Mouse (Mus musculus): Measurements from ENCODE around the gene Arl15.

Arl15 gene

DNA sequence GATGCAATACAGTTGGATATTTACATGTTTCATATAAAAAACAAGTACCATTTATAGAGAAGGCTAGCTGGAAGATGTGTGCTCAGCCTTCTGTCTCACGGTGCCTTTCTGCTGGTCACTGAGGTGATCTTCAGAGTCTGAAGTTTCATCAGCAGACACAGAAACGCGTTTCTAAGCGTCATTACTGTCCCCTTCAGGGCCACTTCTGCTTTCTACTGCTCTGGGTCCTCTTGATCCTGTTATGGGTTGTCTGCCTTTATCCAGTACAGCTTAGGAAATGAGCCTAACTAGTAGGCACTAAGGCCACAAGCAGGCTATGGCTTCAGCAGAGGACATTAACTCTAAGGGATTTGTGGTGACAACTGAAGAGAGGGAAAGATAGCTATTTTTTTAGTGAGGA, 5.9 kb downstream of the Arl15 start:
- DNase-seq (ENCODE audit: low read depth, low spot score): no peak

DNA sequence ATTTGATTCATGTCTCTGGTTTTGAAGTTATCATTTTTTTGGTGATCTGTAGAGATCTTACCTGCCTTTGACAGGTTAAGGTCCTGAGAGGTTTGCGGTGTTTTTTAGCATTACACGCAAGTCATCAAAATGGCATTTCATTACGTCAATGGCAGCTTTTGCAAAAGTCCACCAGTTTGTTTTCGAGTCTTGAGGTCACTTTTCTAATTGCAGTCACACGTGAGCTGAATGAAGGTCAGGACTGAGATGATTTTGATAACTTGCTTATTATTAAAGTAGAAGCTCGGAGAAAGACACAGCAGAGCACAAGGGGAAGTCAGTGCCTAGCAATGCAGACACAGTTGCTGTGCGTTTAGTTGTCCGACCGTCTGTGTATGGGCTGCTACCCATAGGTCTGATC, 8.3 kb downstream of the Arl15 start:
- no peak for DNase-seq (ENCODE audit: low read depth, low spot score)

DNA sequence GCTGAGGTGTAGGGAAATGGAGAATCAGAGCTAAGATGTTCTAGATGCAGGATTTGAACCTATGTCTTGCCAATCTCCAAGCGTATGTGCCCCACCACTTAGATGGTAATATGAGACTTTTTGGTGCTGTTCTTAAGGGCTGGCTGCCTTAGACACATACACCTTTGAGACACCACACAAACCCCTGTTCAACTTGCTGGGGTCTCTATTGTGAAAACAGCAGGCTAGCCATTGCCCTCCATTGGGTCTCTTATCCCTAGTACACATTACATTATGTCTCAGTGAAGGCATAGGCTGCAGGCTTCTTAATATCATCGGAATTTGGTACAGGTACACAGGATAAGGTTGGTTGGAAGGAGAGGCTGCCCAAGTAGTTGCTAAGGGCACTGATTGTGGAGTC, 16.8 kb downstream of the Arl15 start:
- DNase-seq (ENCODE audit: low read depth, low spot score): no peak

DNA sequence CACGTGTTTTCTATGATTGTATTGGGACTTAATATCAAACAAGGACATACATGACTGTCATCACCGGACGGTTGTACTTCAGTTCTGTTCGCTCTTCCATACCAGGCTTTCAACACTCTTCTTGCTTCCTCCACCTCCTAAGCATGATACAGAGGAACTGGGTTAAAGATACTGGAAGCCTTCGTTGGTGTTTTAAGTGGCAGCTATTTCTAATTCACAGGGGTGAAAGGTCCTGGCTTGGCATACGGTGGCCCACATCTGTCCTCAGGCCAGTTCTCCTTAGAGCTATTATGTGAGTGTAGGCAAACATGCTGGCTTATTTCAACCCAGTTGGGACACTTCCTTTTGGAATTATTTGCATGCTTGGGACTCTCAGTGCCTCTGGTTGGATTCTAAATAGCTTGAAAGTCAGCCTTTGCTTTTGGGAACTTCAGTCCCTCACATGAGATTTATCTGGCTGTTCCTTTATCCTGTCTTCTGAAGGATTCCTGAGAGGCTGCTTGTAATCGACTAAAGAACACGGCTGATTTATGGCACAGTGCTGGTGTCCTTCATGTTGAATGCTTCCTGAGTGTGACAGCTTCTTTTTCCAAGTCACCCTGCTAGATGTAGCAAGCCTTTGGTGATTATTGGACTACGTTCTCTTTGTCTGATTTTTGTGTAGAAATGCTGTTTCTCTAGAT, 17.7 kb downstream of the Arl15 start:
- peak; percentile 76 for DNase-seq (ENCODE audit: low read depth, low spot score)

DNA sequence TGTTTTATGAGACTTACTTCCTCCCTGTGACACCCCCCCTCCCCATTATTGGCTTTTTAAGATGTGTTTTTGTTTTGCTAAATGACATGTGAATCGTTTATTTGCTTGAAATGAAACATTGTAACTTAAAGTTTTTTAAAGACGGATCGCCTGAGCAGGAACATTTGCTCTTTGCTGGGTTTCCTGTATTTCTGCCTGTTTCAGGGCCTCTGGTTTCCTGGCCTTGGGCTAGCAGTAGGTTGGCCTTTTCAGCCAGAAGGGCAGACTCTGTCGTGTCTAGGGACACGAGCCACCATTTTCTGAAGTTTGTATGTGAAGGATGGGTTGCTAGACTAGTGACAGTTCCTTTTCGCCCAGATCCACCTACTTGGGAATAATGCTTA, 18.3 kb downstream of the Arl15 start:
- no peak for DNase-seq (ENCODE audit: low read depth, low spot score)

GRCm38 (mm10) chr13:113814121-113814520, 19.8 kb downstream of the Arl15 start:
- DNase-seq (ENCODE audit: low read depth, low spot score): no peak

DNA sequence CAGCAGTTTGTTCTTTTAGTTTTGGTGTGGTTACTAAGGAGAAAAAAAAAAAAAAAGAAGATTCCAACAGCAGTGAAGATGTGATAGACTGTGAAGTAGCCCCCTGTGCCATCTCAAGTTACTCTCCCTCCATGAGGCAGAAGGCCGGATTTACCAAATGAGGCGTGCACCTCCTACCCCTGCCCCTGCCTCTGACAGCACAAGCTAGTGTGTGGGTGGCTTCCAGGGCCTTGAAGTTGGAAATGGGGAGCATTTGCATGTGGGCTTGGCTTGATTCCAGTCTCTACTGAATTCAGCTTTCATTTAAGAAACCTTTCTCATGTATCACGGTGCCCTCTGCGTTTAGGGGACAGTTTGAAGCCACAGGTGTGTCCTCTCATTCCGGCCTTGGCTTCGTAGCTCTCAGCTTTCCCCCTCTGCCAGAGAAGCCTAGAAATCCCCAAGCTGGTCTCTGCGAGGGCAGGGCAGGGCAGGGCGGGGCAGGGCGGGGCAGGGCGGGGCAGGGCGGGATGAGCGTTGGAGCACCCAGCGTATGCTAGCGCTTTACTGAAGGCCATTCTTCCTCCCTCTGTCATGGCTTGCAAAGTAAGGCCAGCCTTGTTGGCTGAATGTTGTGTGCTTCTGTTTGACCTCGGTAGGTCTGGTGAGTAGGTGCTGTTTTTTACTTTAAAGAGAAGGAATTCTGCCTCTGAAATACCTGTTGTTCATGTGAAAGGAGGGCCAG, 21.6 kb downstream of the Arl15 start:
- peak; percentile 44 for DNase-seq (ENCODE audit: low read depth, low spot score)

GRCm38 (mm10) chr13:113816421-113816810, 22.1 kb downstream of the Arl15 start:
- no peak for DNase-seq (ENCODE audit: low read depth, low spot score)

DNA sequence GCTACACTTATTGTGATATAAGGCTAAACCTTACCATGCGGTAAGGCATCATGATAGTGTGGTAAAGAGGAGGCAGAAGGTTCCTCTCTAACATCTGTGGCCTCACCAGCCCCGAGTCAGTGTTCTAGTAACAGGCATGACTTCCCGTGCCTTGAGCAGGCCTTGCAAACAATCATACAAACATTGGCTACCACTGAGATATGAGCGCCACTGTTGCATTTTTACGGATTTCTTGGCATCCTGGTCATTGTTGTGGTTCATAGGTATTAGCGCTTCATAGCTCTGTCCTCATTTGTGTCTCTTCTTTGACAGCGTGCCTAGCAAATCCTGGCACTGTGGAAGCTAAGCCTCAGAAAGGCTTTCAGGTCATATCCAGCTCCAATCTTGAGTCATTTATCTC, 24.7 kb downstream of the Arl15 start:
- no peak for DNase-seq (ENCODE audit: low read depth, low spot score)

DNA sequence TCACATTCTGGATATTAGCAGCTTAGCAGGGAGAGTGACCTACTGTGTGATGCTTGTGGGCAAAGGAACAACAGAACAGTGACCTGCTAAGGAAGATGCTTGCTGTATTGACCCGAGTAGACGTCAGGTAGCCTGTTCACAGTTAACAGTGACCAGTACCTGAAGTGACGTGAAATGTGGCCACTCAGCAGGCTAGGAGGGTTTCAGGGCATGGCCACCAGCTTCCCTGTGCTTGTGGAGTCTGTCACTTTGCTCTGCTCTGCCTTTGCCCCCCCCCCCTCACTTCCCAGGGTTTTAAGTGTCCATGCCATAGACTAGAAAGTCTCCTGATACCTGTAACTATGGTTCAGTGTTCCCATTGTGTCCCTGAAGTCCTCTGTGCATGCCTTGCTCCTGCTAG, 25.9 kb downstream of the Arl15 start:
- DNase-seq (ENCODE audit: low read depth, low spot score): no peak

DNA sequence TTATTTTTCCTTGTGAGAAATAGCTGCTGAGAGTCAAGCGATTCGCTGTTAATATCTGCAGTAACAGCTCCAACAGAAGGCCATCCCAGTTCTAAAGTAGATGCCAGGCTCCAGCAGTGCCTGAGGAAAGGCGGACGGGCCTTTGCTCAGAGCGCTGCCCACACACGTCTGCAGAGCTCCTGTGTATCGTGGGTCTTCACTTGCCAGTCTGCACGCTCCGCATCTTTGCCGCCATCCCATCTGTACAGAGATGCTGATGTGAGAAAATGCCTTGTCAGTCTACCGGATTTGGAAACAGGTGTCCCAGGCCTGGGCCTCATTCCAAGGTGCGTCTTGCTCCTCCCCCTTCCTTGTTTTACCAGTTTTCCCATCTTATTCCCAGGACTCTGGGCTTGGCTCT, 27.6 kb downstream of the Arl15 start:
- no peak for DNase-seq (ENCODE audit: low read depth, low spot score)

- DNase-seq (ENCODE audit: low read depth, low spot score): no peak
These were observed 29.7 kb downstream of the Arl15 start for GRCm38 (mm10) chr13:113824027-113824426.

DNA sequence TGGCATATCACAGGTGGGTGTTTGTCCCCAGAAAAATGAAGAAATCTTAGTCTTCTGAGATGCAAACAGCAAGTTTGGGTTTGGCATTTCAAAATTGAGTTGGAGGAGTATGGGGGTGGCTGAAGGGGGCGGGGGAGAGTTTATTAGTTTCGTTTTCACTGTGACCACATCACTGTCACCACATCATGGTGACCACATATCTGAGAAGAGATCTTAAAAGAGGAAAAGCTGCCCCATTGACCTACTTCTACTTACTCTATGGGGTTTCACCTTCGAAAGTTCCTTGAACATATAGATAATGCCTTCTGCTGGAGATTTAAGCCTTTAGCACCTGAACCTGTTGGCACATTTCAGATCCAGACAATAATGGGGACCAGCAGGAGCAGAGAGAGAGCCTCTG, 34.3 kb downstream of the Arl15 start:
- no peak for DNase-seq (ENCODE audit: low read depth, low spot score)

GRCm38 (mm10) chr13:113829079-113829478, 34.8 kb downstream of the Arl15 start:
- DNase-seq (ENCODE audit: low read depth, low spot score): no peak

DNA sequence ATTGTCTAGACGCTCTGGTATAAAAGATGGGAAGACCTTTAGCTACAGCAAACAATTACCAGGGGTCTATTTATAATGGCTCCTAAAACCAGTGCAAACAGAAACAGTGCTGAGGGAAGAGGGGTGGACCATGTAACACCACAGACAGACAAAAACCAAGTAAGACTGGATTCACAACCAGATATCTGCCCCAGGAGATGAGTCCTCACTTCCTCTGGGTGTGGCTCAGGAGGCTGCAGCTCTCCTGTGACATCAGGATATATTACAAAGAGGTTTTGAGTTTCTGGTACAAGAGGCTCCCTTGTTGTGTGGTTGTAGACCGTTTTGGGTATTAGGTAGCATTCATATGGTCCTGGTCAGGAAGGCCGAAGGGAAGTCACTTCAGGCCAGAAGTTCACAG, 36.5 kb downstream of the Arl15 start:
- DNase-seq (ENCODE audit: low read depth, low spot score): no peak

- no peak for DNase-seq (ENCODE audit: low read depth, low spot score)
These were observed 38.6 kb downstream of the Arl15 start for GRCm38 (mm10) chr13:113832947-113833346.

DNA sequence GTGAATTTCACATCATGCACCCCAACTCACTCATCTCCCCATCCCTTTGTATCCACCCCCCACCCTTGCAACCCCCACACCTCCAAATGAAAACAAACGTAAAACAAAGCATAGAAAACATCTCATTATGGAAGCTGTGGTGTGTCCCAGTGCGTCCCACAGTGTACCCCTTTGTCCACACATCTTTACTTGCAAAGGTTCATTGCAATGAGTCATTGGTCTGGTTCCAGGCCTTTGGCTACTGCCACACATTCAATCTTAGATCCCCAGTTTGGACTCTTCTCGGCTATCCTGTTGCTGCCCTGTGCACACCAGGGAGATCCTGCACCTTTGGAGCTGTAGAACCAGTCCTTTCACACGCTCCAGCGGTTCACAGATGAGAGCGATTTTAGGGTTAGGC, 41.6 kb downstream of the Arl15 start:
- DNase-seq (ENCODE audit: low read depth, low spot score): no peak

GRCm38 (mm10) chr13:113838601-113839576, 44.6 kb downstream of the Arl15 start:
- no peak for DNase-seq (ENCODE audit: low read depth, low spot score)

GRCm38 (mm10) chr13:113840421-113840820, 46.1 kb downstream of the Arl15 start:
- DNase-seq (ENCODE audit: low read depth, low spot score): no peak

DNA sequence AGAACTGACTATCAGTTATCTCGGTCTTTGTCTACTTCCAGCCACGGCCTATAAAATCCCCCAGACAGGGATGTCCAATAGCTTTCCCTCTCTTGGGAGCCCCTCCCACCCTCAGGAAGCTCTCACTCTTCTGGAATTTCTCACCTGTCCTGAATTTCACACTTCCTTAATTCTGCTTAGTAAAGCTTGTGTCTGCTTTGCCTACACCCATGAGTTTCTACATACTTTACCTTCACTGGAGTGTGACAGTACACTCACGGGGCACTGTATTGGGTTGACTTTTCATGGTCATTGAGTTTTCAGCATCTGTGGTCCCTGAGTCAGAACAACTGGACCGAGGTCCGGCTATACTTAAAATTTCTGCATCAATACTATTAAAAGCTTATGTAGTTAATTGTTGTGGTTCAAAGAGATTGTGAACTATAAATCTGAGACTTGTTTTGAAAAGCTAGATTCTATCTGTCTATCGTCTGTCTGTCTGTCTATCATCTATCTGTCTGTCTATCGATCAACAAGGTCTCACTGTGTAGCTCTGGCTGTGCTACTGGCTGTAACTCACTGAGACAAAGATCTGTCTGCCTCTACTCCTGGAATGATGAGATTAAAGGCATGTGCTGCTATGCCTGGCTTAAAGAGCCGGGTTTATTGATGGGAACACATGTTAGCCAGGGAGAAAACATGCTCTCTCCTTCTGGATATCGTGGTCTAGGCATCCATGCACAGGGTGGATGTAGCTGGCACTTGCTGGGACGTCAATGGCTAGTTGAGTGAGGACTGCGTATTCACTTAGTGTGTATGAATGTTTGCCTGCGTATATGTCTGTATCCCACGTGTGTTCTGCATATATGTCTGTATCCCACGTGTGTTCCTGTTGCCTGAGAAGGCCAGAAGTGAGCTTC, 48.4 kb downstream of the Arl15 start:
- DNase-seq (ENCODE audit: low read depth, low spot score): no peak

- no peak for DNase-seq (ENCODE audit: low read depth, low spot score)
These were observed 49.0 kb downstream of the Arl15 start for GRCm38 (mm10) chr13:113843310-113843649.

All from mesoderm, embryonic 11.5 days (tissue).